Mouse (Mus musculus): ENCODE results near the gene Ccdc87. TPM values are rescaled to one million over a fixed set of nuclear protein-coding genes. Genes with fewer than 3 reads are reported as not detected.

The Ccdc87 gene
- total RNA-seq, 2 experiments from 2014 or later: not detected

- no peak for ATAC-seq (ENCODE audit: poor library complexity, severe bottlenecking)
Observed at GRCm38 (mm10) chr19:4889791-4890190, 50.6 kb downstream of the Ccdc87 start.

- no peak for ATAC-seq (ENCODE audit: poor library complexity, severe bottlenecking)
Observed at GRCm38 (mm10) chr19:4891798-4892197, 52.6 kb downstream of the Ccdc87 start.

Other genes with a start within 250 kb of the Ccdc87 start
- gene Lrfn4, start 223.7 kb upstream of the Ccdc87 start, total RNA-seq (2015): 0.09 and 0.30 TPM in 2 replicates
- gene Lrfn4, start 223.7 kb upstream of the Ccdc87 start, total RNA-seq (2017): 0.29 and 0.65 TPM in 2 replicates
- 18.4 and 23.4 TPM in 2 replicates for gene Rce1, start 213.7 kb upstream of the Ccdc87 start, total RNA-seq (2015)
- 12.4 and 20.0 TPM in 2 replicates for gene Rce1, start 213.7 kb upstream of the Ccdc87 start, total RNA-seq (2017)
- gene Gm960, start 140.7 kb upstream of the Ccdc87 start, total RNA-seq (2015): not detected in 2 replicates
- not detected in 2 replicates for gene Gm960, start 140.7 kb upstream of the Ccdc87 start, total RNA-seq (2017)
- not detected in 2 replicates for gene Sptbn2, start 128.2 kb upstream of the Ccdc87 start, total RNA-seq (2015)
- gene Sptbn2, start 128.2 kb upstream of the Ccdc87 start, total RNA-seq (2017): not detected in 2 replicates
- 13.3 and 14.9 TPM in 2 replicates for gene Rbm4b, start 82.9 kb upstream of the Ccdc87 start, total RNA-seq (2015)
- gene Rbm4b, start 82.9 kb upstream of the Ccdc87 start, total RNA-seq (2017): 10.8 and 14.2 TPM in 2 replicates
- gene Rbm4, start 45.5 kb upstream of the Ccdc87 start, total RNA-seq (2015): 22.5 and 30.0 TPM in 2 replicates
- gene Rbm4, start 45.5 kb upstream of the Ccdc87 start, total RNA-seq (2017): 45.2 and 51.7 TPM in 2 replicates
- gene Gm21992, start 27.8 kb upstream of the Ccdc87 start, total RNA-seq (2015): 13.2 and 22.5 TPM in 2 replicates
- gene Gm21992, start 27.8 kb upstream of the Ccdc87 start, total RNA-seq (2017): 34.1 and 52.3 TPM in 2 replicates
- 25.3 and 30.6 TPM in 2 replicates for gene Rbm14, start 27.7 kb upstream of the Ccdc87 start, total RNA-seq (2015)
- 13.1 and 13.8 TPM in 2 replicates for gene Rbm14, start 27.7 kb upstream of the Ccdc87 start, total RNA-seq (2017)
- 20.0 and 22.0 TPM in 2 replicates for gene Ccs, start within 50 bp of the Ccdc87 start, total RNA-seq (2015)
- gene Ccs, start within 50 bp of the Ccdc87 start, total RNA-seq (2017): 24.1 and 26.6 TPM in 2 replicates
- 0.09 TPM in 1 of 2 replicates, not detected in the other for gene Ctsf, start 15.8 kb downstream of the Ccdc87 start, total RNA-seq (2015)
- 0.08 and 0.44 TPM in 2 replicates for gene Ctsf, start 15.8 kb downstream of the Ccdc87 start, total RNA-seq (2017)
- gene Actn3, start 38.5 kb downstream of the Ccdc87 start, total RNA-seq (2015): 0.14 and 0.25 TPM in 2 replicates
- 0.07 and 0.53 TPM in 2 replicates for gene Actn3, start 38.5 kb downstream of the Ccdc87 start, total RNA-seq (2017)
- 5.3 and 5.8 TPM in 2 replicates for gene Zdhhc24, start 39.3 kb downstream of the Ccdc87 start, total RNA-seq (2015)
- 7.1 and 7.6 TPM in 2 replicates for gene Zdhhc24, start 39.3 kb downstream of the Ccdc87 start, total RNA-seq (2017)
- 0.07 TPM in 1 of 2 replicates, not detected in the other for gene Bbs1, start 67.3 kb downstream of the Ccdc87 start, total RNA-seq (2015)
- gene Bbs1, start 67.3 kb downstream of the Ccdc87 start, total RNA-seq (2017): 0.08 and 0.37 TPM in 2 replicates
- 21.2 and 21.7 TPM in 2 replicates for gene Dpp3, start 88.9 kb downstream of the Ccdc87 start, total RNA-seq (2015)
- 36.1 and 44.4 TPM in 2 replicates for gene Dpp3, start 88.9 kb downstream of the Ccdc87 start, total RNA-seq (2017)
- gene Peli3, start 103.8 kb downstream of the Ccdc87 start, total RNA-seq (2015): 0.49 TPM in 1 of 2 replicates, not detected in the other
- 0.51 and 0.85 TPM in 2 replicates for gene Peli3, start 103.8 kb downstream of the Ccdc87 start, total RNA-seq (2017)
- 13.4 and 15.9 TPM in 2 replicates for gene Mrpl11, start 122.8 kb downstream of the Ccdc87 start, total RNA-seq (2015)
- 26.3 and 29.1 TPM in 2 replicates for gene Mrpl11, start 122.8 kb downstream of the Ccdc87 start, total RNA-seq (2017)
- gene Npas4, start 150.9 kb downstream of the Ccdc87 start, total RNA-seq (2015): not detected in 2 replicates
- not detected in 2 replicates for gene Npas4, start 150.9 kb downstream of the Ccdc87 start, total RNA-seq (2017)
- gene Slc29a2, start 184.5 kb downstream of the Ccdc87 start, total RNA-seq (2015): 0.31 and 1.0 TPM in 2 replicates
- 0.18 and 3.4 TPM in 2 replicates for gene Slc29a2, start 184.5 kb downstream of the Ccdc87 start, total RNA-seq (2017)
- not detected in 2 replicates for gene B4gat1, start 199.5 kb downstream of the Ccdc87 start, total RNA-seq (2015)
- gene B4gat1, start 199.5 kb downstream of the Ccdc87 start, total RNA-seq (2017): 0.62 and 2.2 TPM in 2 replicates
- gene AC124502.3, start 199.5 kb downstream of the Ccdc87 start, total RNA-seq (2015): 7.0 and 7.2 TPM in 2 replicates
- gene AC124502.3, start 199.5 kb downstream of the Ccdc87 start, total RNA-seq (2017): 3.5 and 4.6 TPM in 2 replicates
- 16.5 and 22.4 TPM in 2 replicates for gene Brms1, start 202.0 kb downstream of the Ccdc87 start, total RNA-seq (2015)
- gene Brms1, start 202.0 kb downstream of the Ccdc87 start, total RNA-seq (2017): 28.5 and 30.4 TPM in 2 replicates
- 0.30 and 0.65 TPM in 2 replicates for gene Rin1, start 211.1 kb downstream of the Ccdc87 start, total RNA-seq (2015)
- gene Rin1, start 211.1 kb downstream of the Ccdc87 start, total RNA-seq (2017): 0.15 and 0.98 TPM in 2 replicates
- gene Cd248, start 228.7 kb downstream of the Ccdc87 start, total RNA-seq (2015): 0.13 TPM in 1 of 2 replicates, not detected in the other
- not detected in 2 replicates for gene Cd248, start 228.7 kb downstream of the Ccdc87 start, total RNA-seq (2017)
- gene Tmem151a, start 246.2 kb downstream of the Ccdc87 start, total RNA-seq (2015): not detected in 2 replicates
- gene Tmem151a, start 246.2 kb downstream of the Ccdc87 start, total RNA-seq (2017): not detected in 2 replicates
- gene Yif1a, start 249.2 kb downstream of the Ccdc87 start, total RNA-seq (2015): 30.6 and 33.4 TPM in 2 replicates
- 8.5 and 14.1 TPM in 2 replicates for gene Yif1a, start 249.2 kb downstream of the Ccdc87 start, total RNA-seq (2017)

All from megakaryocyte, adult 5-6 weeks (primary cell).